Mouse (Mus musculus) duodenum, adult 2 months (tissue): ENCODE results near the gene Gdf7. TPM values are rescaled to one million over a fixed set of nuclear protein-coding genes. Genes with fewer than 3 reads are reported as not detected.

Source experiments
- polyA plus RNA-seq: library from polyadenylated mRNA; depleted of rRNA; stranded (reverse); fragments of >200 nt; gene quantifications from 2 replicates; pipeline ENCODE4 v1.2.3, GENCODE M21; 2012; ENCODE audit warnings: low replicate concordance; rRNA removed

Gene Gdf7
- polyA plus RNA-seq, result not detected in 2 replicates

GRCm38 (mm10) chr12:8301841-8302431 lies at the start of gene Gdf7:
Gene Gdf7 (minus strand): TSS chr12:8301954.

GRCm38 (mm10) chr12:8313270-8313771 lies 11.6 kb upstream of the Gdf7 start, which contains the start of gene Hs1bp3:
Gene Hs1bp3 (plus strand): TSS chr12:8313432.

Other genes starting within 250 kb of the Gdf7 start
- 8.8 and 10.2 TPM in 2 replicates for gene Ldah, start 93.8 kb downstream of the Gdf7 start, polyA plus RNA-seq
- 13.4 and 14.3 TPM in 2 replicates for gene Hs1bp3, start 11.5 kb upstream of the Gdf7 start, polyA plus RNA-seq
- 71.5 and 248 TPM in 2 replicates for gene Rhob, start 198.1 kb upstream of the Gdf7 start, polyA plus RNA-seq